Mouse (Mus musculus): ENCODE measurements around the gene Tmem222.

- TF ChIP-seq POLR2A (IDR thresholded peaks at IDR 0.05; ENCODE audit: borderline replicate concordance, extremely low read depth, low read depth, low read length) (no peak), CTCF (IDR thresholded peaks at IDR 0.05; ENCODE audit: insufficient read depth, low read length) (no peak)
These were observed 15.2 kb downstream of the Tmem222 start for GRCm38 (mm10) chr4:133262375-133262765.

All from lung, adult 2 months (tissue).